Mouse (Mus musculus): ENCODE results near the gene Tnfaip2.

- TF ChIP-seq CTCF (IDR thresholded peaks at IDR 0.05; ENCODE audit: low read depth, low read length) (no peak), POLR2A (IDR thresholded peaks at IDR 0.05; ENCODE audit: insufficient read depth, low read length) (no peak), EP300 (IDR thresholded peaks at IDR 0.05; ENCODE audit: insufficient read depth, low read depth, low read length) (no peak)
Observed at GRCm38 (mm10) chr12:111440701-111441373, 1.4 kb upstream of the Tnfaip2 start.
